Mouse (Mus musculus) liver, embryonic 14.5 days (tissue): ENCODE results near the gene Unc45a.

Experiments used
- CTCF ChIP-seq: IDR thresholded peaks from 2 replicates; pipeline ENCODE4 v1.5.1; 2016; ENCODE audit warnings: antibody characterized with exemption, low read depth, control low read depth
- EP300 ChIP-seq: IDR thresholded peaks from 2 replicates; pipeline ENCODE4 v1.6.1; 2016; ENCODE audit warnings: antibody characterized with exemption, low read depth

- TF ChIP-seq EP300 (no peak), CTCF (no peak)
These were observed 46.3 kb upstream of the Unc45a start for GRCm38 (mm10) chr7:80387033-80387632.
